Mouse (Mus musculus): ENCODE measurements at regions not wholly inside any gene's neighbourhood (a gene's known extent, or its start where the extent isn't known, plus 50 kb on each side); places are given as distances from the start of the nearest gene placed in this dataset.

GRCm38 (mm10) chr16:76830371-76830770 is 183.1 kb upstream of the Usp25 start:
- DNase-seq (ENCODE audit: low read depth, low spot score) = no peak

GRCm38 (mm10) chr16:76827674-76828441 is 185.6 kb upstream of the Usp25 start:
- DNase-seq (ENCODE audit: low read depth, low spot score) = no peak

GRCm38 (mm10) chr16:76821261-76821660 is 192.2 kb upstream of the Usp25 start:
- no peak for DNase-seq (ENCODE audit: low read depth, low spot score)

GRCm38 (mm10) chr16:76816056-76816885 is 197.2 kb upstream of the Usp25 start:
- DNase-seq (ENCODE audit: low read depth, low spot score) = no peak

GRCm38 (mm10) chr16:76803725-76804124 is 209.8 kb upstream of the Usp25 start:
- no peak for DNase-seq (ENCODE audit: low read depth, low spot score)

- no peak for DNase-seq (ENCODE audit: low read depth, low spot score)
These were observed 226.9 kb upstream of the Usp25 start for GRCm38 (mm10) chr16:76786405-76787155.

- DNase-seq (ENCODE audit: low read depth, low spot score) = no peak
These were observed 230.8 kb upstream of the Usp25 start for GRCm38 (mm10) chr16:76782656-76783055.

GRCm38 (mm10) chr16:76775790-76776189 is 237.7 kb upstream of the Usp25 start:
- DNase-seq (ENCODE audit: low read depth, low spot score) = no peak

GRCm38 (mm10) chr16:76774032-76774431 is 239.5 kb upstream of the Usp25 start:
- DNase-seq (ENCODE audit: low read depth, low spot score) = no peak

- DNase-seq (ENCODE audit: low read depth, low spot score) = no peak
These were observed 240.0 kb upstream of the Usp25 start for GRCm38 (mm10) chr16:76773466-76773865.

- no peak for DNase-seq (ENCODE audit: low read depth, low spot score)
These were observed 244.9 kb upstream of the Usp25 start for GRCm38 (mm10) chr16:76768607-76769006.

GRCm38 (mm10) chr16:76766636-76767035 is 246.9 kb upstream of the Usp25 start:
- no peak for DNase-seq (ENCODE audit: low read depth, low spot score)

- no peak for DNase-seq (ENCODE audit: low read depth, low spot score)
These were observed 248.0 kb upstream of the Usp25 start for GRCm38 (mm10) chr16:76765536-76765935.

GRCm38 (mm10) chr16:76764994-76765393 is 248.5 kb upstream of the Usp25 start:
- DNase-seq (ENCODE audit: low read depth, low spot score) = no peak

GRCm38 (mm10) chr16:76762619-76763283 is 250.8 kb upstream of the Usp25 start:
- DNase-seq (ENCODE audit: low read depth, low spot score) = no peak

- DNase-seq (ENCODE audit: low read depth, low spot score) = no peak
These were observed 251.7 kb upstream of the Usp25 start for GRCm38 (mm10) chr16:76761848-76762247.

GRCm38 (mm10) chr16:76761004-76761403 is 252.5 kb upstream of the Usp25 start:
- no peak for DNase-seq (ENCODE audit: low read depth, low spot score)

- DNase-seq (ENCODE audit: low read depth, low spot score) = no peak
These were observed 258.6 kb upstream of the Usp25 start for GRCm38 (mm10) chr16:76754871-76755270.

GRCm38 (mm10) chr16:76746385-76746784 is 267.1 kb upstream of the Usp25 start:
- no peak for DNase-seq (ENCODE audit: low read depth, low spot score)

GRCm38 (mm10) chr16:76741141-76741540 is 272.4 kb upstream of the Usp25 start:
- no peak for DNase-seq (ENCODE audit: low read depth, low spot score)

- DNase-seq (ENCODE audit: low read depth, low spot score) = no peak
These were observed 287.5 kb upstream of the Usp25 start for GRCm38 (mm10) chr16:76725991-76726390.

- no peak for DNase-seq (ENCODE audit: low read depth, low spot score)
These were observed 288.2 kb upstream of the Usp25 start for GRCm38 (mm10) chr16:76725271-76725670.

All from brain, embryonic 18.5 days (tissue).